Mouse (Mus musculus): ENCODE results near the gene Clybl.

DNA sequence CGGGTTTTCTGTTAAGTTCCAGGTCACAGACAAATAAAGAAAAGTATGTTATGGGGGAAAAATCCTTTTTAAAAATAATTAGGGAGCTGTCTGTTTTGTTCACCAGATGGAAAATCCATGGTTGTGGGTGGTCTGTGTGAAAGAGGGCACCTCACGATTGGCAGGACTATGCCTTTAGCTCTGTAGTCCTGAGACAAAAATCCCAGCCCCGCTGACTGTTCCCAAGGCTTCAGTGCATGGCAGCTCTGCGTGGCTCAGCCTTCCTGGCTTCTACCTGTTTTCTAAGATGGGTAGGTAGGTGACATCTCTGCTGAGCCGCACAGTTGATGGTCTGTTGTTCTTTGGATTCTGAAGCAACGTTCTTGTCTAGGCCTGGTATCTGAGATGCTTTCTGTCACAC lies 32.6 kb downstream of the Clybl start:
- TF ChIP-seq CTCF (IDR thresholded peaks at IDR 0.05; ENCODE audit: control insufficient read depth, insufficient read depth, insufficient replicate concordance, low read depth, low read length) (no peak), POLR2A (IDR thresholded peaks at IDR 0.05; ENCODE audit: control insufficient read depth, low read depth, low read length) (no peak)

Data from testis, adult 2 months (tissue).